Mouse (Mus musculus): ENCODE data around the gene Camkk1.
A peak's percentile ranks its signal among the peaks of the same experiment; 100 is the strongest.

Camkk1 gene

DNA sequence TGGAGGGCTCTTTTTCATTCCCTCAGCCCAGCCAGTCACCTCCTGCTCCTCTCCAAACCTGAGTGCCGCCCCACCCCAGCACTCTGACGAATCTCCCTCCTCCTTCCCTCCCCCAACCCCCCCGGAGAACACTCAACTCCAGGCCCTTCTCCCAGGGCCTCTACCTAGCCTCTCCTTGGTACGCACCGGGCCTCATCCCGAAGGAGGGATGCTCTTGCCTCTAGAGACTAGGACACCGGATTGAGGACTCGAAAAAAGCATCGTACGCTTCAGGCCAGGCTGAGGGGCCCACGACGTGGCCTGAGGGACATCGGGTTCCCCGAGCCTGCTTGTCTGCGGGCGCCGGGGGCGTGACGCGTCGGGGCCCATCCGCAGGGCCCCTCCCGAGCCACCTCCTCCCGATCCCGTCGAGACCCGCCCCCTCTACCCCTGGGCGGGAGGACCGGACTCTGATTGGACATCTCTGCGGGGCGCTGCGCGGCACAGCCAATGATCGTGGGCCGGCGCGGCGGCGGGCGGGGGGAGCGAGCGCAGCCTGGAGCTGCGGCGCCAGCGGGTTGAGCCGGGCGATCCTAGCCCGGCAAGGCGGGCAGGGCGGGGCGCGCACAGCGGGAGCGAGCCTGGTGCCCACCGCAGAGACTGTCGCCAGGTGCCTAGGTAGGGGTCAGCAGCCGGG lies at the start of gene Camkk1:
Camkk1 (plus strand) TSS at position 538 of the 676 bp plus-strand sequence.
- ATAC-seq (ENCODE audit: low TSS enrichment): peak; percentile 60

DNA sequence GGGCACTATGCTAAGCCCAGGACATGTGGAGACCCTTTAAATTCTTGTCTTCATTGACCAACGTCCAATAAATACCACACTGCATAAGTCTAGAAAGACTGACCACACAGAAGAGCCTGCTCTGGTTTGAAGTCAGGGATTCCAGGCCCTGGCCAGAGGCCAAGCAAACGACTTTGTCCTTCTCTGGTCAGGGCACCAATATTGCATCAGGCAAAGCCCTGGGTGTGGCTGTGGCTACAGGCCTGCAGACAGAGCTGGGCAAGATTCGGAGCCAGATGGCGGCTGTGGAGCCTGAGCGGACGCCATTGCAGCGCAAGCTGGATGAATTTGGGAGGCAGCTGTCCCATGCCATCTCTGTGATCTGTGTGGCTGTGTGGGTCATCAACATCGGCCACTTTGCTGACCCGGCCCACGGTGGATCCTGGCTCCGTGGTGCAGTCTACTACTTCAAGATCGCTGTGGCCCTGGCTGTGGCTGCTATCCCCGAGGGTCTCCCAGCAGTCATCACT lies 43.8 kb upstream of the Camkk1 start:
- no peak for ATAC-seq (ENCODE audit: low TSS enrichment)

DNA sequence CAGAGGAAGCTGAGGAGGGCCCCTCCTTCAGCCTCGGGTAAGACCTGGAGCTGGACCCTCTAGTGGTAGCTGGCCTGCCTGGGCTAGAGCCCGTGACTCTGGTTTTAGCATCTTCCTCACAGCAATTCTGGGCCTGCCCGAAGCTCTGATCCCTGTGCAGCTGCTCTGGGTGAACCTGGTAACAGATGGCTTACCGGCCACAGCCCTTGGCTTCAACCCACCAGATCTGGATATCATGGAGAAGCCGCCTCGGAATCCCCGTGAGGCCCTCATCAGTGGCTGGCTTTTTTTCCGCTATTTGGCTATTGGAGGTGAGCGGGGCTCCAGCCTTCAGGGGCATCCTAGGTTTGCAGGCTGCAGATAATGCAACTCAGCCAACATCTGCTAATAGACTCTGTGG lies 36.3 kb upstream of the Camkk1 start:
- no peak for ATAC-seq (ENCODE audit: low TSS enrichment)

DNA sequence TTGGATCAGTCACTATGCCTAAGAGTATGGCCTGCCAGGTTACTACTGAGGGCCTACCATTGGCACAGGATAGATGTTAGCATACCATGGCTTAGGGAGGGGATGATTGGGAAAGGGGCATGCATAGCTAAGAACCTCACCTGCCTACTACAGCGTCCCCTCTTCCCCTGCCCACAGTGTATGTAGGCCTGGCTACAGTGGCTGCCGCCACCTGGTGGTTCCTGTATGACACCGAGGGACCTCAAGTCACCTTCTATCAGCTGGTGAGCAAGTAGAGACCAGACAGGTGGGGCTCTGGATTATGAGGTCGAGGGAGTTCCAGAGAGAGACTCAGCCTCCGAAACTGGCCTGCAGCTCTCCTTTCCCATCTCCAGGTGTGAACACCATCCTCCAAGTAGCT lies 35.5 kb upstream of the Camkk1 start:
- ATAC-seq (ENCODE audit: low TSS enrichment): no peak

DNA sequence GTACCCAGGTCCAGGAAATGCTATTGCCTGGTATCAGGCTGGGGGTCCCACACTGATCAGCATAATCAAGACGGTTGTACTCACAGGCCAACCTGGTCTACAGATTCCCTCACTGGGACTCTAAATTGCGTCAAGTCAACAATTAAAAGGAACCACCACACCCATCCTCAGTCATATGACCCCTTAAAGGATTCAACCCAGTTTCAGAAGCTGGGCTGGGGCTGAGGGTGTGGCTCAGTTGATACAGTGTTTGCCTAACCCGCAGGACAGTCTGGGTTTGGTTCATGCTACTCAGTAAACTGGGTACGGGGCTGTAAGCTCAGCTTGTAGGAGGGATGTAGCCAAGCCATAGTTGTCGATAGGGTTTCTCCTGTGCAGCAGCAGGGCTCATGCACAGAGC lies 32.1 kb upstream of the Camkk1 start:
- no peak for ATAC-seq (ENCODE audit: low TSS enrichment)

GRCm38 (mm10) chr11:72987234-72987633 lies 31.6 kb upstream of the Camkk1 start:
- ATAC-seq (ENCODE audit: low TSS enrichment): no peak

- no peak for ATAC-seq (ENCODE audit: low TSS enrichment)
Measured at GRCm38 (mm10) chr11:72987807-72988206, 31.0 kb upstream of the Camkk1 start.

GRCm38 (mm10) chr11:72989044-72989443 lies 29.8 kb upstream of the Camkk1 start:
- no peak for ATAC-seq (ENCODE audit: low TSS enrichment)

- ATAC-seq (ENCODE audit: low TSS enrichment): no peak
Measured at GRCm38 (mm10) chr11:72990688-72991087, 28.1 kb upstream of the Camkk1 start.

GRCm38 (mm10) chr11:72991961-72992360 lies 26.8 kb upstream of the Camkk1 start:
- no peak for ATAC-seq (ENCODE audit: low TSS enrichment)

GRCm38 (mm10) chr11:72996346-72996745 lies 22.5 kb upstream of the Camkk1 start:
- no peak for ATAC-seq (ENCODE audit: low TSS enrichment)

DNA sequence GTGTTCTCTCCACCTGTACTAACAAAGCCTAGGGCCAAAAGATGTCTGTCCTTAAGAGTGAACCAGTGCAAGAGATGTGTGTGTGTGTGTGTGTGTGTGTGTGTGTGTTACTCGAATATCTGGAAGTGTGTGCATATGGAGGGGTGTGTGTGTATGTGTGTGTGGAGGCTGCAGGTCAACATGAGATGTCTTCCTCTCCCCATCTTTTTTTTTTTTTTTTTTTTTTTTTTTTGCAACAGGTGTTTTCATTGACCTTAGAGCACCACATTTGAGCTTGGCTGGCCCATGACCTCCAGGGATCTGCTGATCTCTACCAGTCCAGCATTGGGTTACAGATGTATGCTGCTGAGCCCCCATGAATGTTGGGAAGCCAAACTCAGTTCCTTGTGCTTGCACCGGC lies 22.0 kb upstream of the Camkk1 start:
- ATAC-seq (ENCODE audit: low TSS enrichment): no peak

GRCm38 (mm10) chr11:72997529-72998326 lies 21.1 kb upstream of the Camkk1 start:
- no peak for ATAC-seq (ENCODE audit: low TSS enrichment)

- no peak for ATAC-seq (ENCODE audit: low TSS enrichment)
Measured at GRCm38 (mm10) chr11:72998771-72999170, 20.0 kb upstream of the Camkk1 start, which contains the start of gene P2rx1. P2rx1 (plus strand) TSS chr11:72999103.

GRCm38 (mm10) chr11:73001029-73001428 lies 17.8 kb upstream of the Camkk1 start:
- ATAC-seq (ENCODE audit: low TSS enrichment): peak; percentile 89

GRCm38 (mm10) chr11:73006377-73006776 lies 12.4 kb upstream of the Camkk1 start:
- ATAC-seq (ENCODE audit: low TSS enrichment): peak; percentile 45; the same call in 1 of the 2 replicates

DNA sequence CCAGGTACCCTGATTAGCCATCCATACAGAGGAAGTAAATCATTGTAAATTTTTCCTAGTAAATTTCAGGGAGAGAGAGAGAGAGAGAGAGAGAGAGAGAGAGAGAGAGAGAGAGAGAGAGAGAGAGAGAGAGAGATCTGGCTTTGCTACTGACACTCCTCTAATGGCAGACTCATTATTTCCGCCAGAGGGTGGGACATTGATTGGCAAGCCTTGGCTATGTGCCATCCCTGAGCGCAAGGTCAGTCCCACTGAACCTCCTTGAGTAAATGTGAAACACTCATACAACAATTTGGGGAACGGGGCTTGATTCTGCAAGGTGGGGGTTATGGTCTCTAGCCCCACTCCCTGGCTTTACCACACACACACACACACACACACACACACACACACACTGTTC lies 11.7 kb upstream of the Camkk1 start:
- ATAC-seq (ENCODE audit: low TSS enrichment): no peak

GRCm38 (mm10) chr11:73007698-73008481 lies 10.9 kb upstream of the Camkk1 start:
- peak; percentile 64 for ATAC-seq (ENCODE audit: low TSS enrichment)

- no peak for ATAC-seq (ENCODE audit: low TSS enrichment)
Measured at GRCm38 (mm10) chr11:73008826-73009225, 10.0 kb upstream of the Camkk1 start.

DNA sequence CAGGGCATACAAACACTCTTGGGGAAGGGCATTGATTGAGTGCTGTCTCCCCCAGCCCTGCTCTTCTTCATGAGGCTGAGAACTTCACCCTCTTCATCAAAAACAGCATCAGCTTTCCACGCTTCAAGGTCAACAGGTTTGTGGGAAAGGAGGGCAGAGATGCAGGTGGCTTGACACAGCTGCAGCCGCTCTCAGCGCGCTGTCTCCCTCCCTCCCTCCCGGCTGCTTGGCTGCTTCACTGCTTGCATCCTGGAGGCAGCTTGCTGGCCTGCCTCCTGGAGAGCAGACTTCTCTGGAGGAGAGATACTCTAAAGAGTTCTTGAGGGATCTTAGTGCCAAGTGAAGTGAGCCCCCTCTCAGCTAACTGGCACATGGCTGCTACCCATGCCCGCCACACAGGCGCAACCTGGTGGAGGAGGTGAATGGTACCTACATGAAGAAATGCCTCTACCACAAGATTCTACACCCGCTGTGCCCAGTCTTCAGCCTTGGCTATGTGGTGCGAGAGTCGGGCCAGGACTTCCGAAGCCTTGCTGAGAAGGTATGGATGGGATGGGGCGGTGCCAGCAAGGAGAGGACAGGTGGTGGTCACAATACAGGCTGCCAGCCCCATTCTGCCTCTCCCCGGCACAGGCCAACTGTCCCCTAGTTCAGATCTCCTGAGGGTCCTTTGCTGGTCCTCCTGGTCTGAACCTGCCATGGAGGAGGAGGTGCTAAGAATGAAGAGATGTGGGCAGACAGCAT lies 9.1 kb upstream of the Camkk1 start:
- peak; percentile 68 for ATAC-seq (ENCODE audit: low TSS enrichment)

DNA sequence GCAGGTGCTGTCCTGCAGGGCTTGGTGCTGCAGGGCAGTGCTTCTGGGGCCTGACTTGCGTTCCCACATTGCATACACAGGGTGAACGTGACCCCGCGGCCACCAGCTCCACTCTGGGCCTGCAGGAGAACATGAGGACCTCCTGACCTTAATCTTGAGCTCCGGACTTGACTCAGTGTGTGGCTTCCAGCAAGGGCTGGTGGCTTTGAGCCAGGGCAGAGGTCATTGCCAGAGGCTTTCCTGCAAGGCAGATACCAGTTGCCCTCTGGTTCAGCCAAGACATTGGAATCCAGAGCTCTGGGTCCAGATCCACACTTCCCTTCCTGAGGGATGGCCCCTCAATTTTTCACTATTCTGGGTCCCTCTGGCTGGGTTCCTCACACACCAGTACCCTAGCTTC lies 4.8 kb upstream of the Camkk1 start:
- ATAC-seq (ENCODE audit: low TSS enrichment): no peak

All from frontal cortex, adult (tissue).